Mouse (Mus musculus) skeletal muscle tissue, adult 2 months (tissue): Measurements from ENCODE around the gene Amz2.

Experiments used
- DNase-seq: peaks from one replicate; pipeline ENCODE4 v3.0.0-alpha.2; 2012; ENCODE audit warnings: low read depth, low spot score

Gene Amz2

GRCm38 (mm10) chr11:109421205-109421604 lies 4.5 kb upstream of the Amz2 start:
- no peak for DNase-seq

GRCm38 (mm10) chr11:109422263-109422662 lies 3.5 kb upstream of the Amz2 start:
- DNase-seq: no peak

- DNase-seq: no peak
These were observed 2.5 kb upstream of the Amz2 start for GRCm38 (mm10) chr11:109423294-109423693.

GRCm38 (mm10) chr11:109426272-109426586 lies 483 bp downstream of the Amz2 start:
- no peak for DNase-seq

GRCm38 (mm10) chr11:109427353-109427752 lies 1.6 kb downstream of the Amz2 start:
- no peak for DNase-seq

- DNase-seq: no peak
These were observed 8.6 kb downstream of the Amz2 start for GRCm38 (mm10) chr11:109434233-109434798.

GRCm38 (mm10) chr11:109436889-109437288 lies 11.1 kb downstream of the Amz2 start:
- DNase-seq: no peak

GRCm38 (mm10) chr11:109439209-109439608 lies 13.5 kb downstream of the Amz2 start:
- DNase-seq: no peak

GRCm38 (mm10) chr11:109439829-109440340 lies 14.1 kb downstream of the Amz2 start:
- peak; percentile 76 for DNase-seq

GRCm38 (mm10) chr11:109440641-109441040 lies 14.9 kb downstream of the Amz2 start:
- DNase-seq: no peak

GRCm38 (mm10) chr11:109441119-109441518 lies 15.4 kb downstream of the Amz2 start:
- no peak for DNase-seq

GRCm38 (mm10) chr11:109442166-109442730 lies 16.5 kb downstream of the Amz2 start:
- no peak for DNase-seq

GRCm38 (mm10) chr11:109443468-109444263 lies 17.9 kb downstream of the Amz2 start:
- no peak for DNase-seq

GRCm38 (mm10) chr11:109444600-109444999 lies 18.9 kb downstream of the Amz2 start:
- no peak for DNase-seq

- peak; percentile 37 for DNase-seq
These were observed 19.8 kb downstream of the Amz2 start for GRCm38 (mm10) chr11:109445438-109446035.

- no peak for DNase-seq
These were observed 25.4 kb downstream of the Amz2 start for GRCm38 (mm10) chr11:109451169-109451568.

- no peak for DNase-seq
These were observed 30.5 kb downstream of the Amz2 start for GRCm38 (mm10) chr11:109456261-109456660.

GRCm38 (mm10) chr11:109458165-109458564 lies 32.4 kb downstream of the Amz2 start:
- DNase-seq: no peak

- DNase-seq: no peak
These were observed 34.8 kb downstream of the Amz2 start for GRCm38 (mm10) chr11:109460586-109460985.

GRCm38 (mm10) chr11:109465068-109465467 lies 39.3 kb downstream of the Amz2 start:
- no peak for DNase-seq

GRCm38 (mm10) chr11:109466987-109467386 lies 41.2 kb downstream of the Amz2 start:
- no peak for DNase-seq

GRCm38 (mm10) chr11:109468133-109468532 lies 42.4 kb downstream of the Amz2 start:
- no peak for DNase-seq
